Mouse (Mus musculus): ENCODE measurements around the gene Ccnd2. TPM values are rescaled to one million over a fixed set of nuclear protein-coding genes. Genes with fewer than 3 reads are reported as not detected.
A peak's percentile ranks its signal among the peaks of the same experiment; 100 is the strongest.

Gene Ccnd2
- polyA plus RNA-seq, 1 experiment from 2014 or later, result 500 TPM

- no peak overlapping the region for H3K9ac ChIP-seq (ENCODE audit: low read length)
- no peak overlapping the region for H3K27ac ChIP-seq (ENCODE audit: low read length)
- 89% methylated on average over 6 of the region's 6 CpGs for WGBS
- no peak for ATAC-seq (ENCODE audit: low read depth)
- peaks cover 2% of the 10 kb centered on the region; the same call in 1 of the 2 replicates for H3K4me1 ChIP-seq (replicated peaks; ENCODE audit: control insufficient read depth, insufficient read depth, low read length)
- H3K4me2 ChIP-seq (ENCODE audit: low read depth, low read length), result no peak overlapping the region
- H3K36me3 ChIP-seq (ENCODE audit: control insufficient read depth, insufficient read depth, low read length), result no peaks in the 10 kb centered on the region
- H3K9me3 ChIP-seq (ENCODE audit: control insufficient read depth, low read length), result no peaks in the 10 kb centered on the region
- no peaks in the 10 kb centered on the region for H3K27me3 ChIP-seq (ENCODE audit: control insufficient read depth, insufficient read depth, low read depth, low read length)
- no peak overlapping the region for H3K4me3 ChIP-seq (ENCODE audit: low read length)
Observed at GRCm38 (mm10) chr6:127103506-127104275, 48.3 kb downstream of the Ccnd2 start.

GRCm38 (mm10) chr6:127094565-127094964, 57.4 kb downstream of the Ccnd2 start:
- Histone ChIP-seq H3K4me1 (replicated peaks; ENCODE audit: control insufficient read depth, insufficient read depth, low read length) (no peaks in the 10 kb centered on the region), H3K27ac (ENCODE audit: low read length) (no peak overlapping the region), H3K4me3 (ENCODE audit: low read length) (no peak overlapping the region), H3K9me3 (ENCODE audit: control insufficient read depth, low read length) (no peaks in the 10 kb centered on the region), H3K36me3 (ENCODE audit: control insufficient read depth, insufficient read depth, low read length) (no peaks in the 10 kb centered on the region), H3K9ac (ENCODE audit: low read length) (no peak overlapping the region), H3K4me2 (ENCODE audit: low read depth, low read length) (no peak overlapping the region), H3K27me3 (ENCODE audit: control insufficient read depth, insufficient read depth, low read depth, low read length) (no peaks in the 10 kb centered on the region)
- WGBS, result 58% methylated on average over 7 of the region's 7 CpGs
- ATAC-seq (ENCODE audit: low read depth), result no peak

GRCm38 (mm10) chr6:127086739-127087138, 65.3 kb downstream of the Ccnd2 start:
- Histone ChIP-seq H3K4me2 (ENCODE audit: low read depth, low read length) (no peak overlapping the region), H3K4me3 (ENCODE audit: low read length) (no peak overlapping the region), H3K27ac (ENCODE audit: low read length) (no peak overlapping the region), H3K9me3 (ENCODE audit: control insufficient read depth, low read length) (no peaks in the 10 kb centered on the region), H3K27me3 (ENCODE audit: control insufficient read depth, insufficient read depth, low read depth, low read length) (no peaks in the 10 kb centered on the region; the same call in 1 of the 2 replicates), H3K9ac (ENCODE audit: low read length) (no peak overlapping the region), H3K4me1 (replicated peaks; ENCODE audit: control insufficient read depth, insufficient read depth, low read length) (no peaks in the 10 kb centered on the region), H3K36me3 (ENCODE audit: control insufficient read depth, insufficient read depth, low read length) (no peaks in the 10 kb centered on the region)
- WGBS, result 44% methylated on average over 4 of the region's 4 CpGs
- no peak for ATAC-seq (ENCODE audit: low read depth)

- Histone ChIP-seq H3K4me3 (ENCODE audit: low read length) (no peak overlapping the region), H3K9ac (ENCODE audit: low read length) (no peak overlapping the region), H3K27ac (ENCODE audit: low read length) (no peak overlapping the region), H3K36me3 (ENCODE audit: control insufficient read depth, insufficient read depth, low read length) (no peaks in the 10 kb centered on the region), H3K4me2 (ENCODE audit: low read depth, low read length) (no peak overlapping the region), H3K27me3 (ENCODE audit: control insufficient read depth, insufficient read depth, low read depth, low read length) (peaks cover 18% of the 10 kb centered on the region), H3K9me3 (ENCODE audit: control insufficient read depth, low read length) (no peaks in the 10 kb centered on the region), H3K4me1 (replicated peaks; ENCODE audit: control insufficient read depth, insufficient read depth, low read length) (0 out of 2 replicates have a peak, but pooled peaks cover 3% of the 10 kb centered on the region)
- WGBS, result 58% methylated on average over 6 of the region's 6 CpGs
- no peak for ATAC-seq (ENCODE audit: low read depth)
Observed at GRCm38 (mm10) chr6:127081820-127082219, 70.2 kb downstream of the Ccnd2 start.

- peak overlapping the region; percentile 94 for H3K4me2 ChIP-seq (ENCODE audit: low read depth, low read length)
- peaks cover 18% of the 10 kb centered on the region for H3K27me3 ChIP-seq (ENCODE audit: control insufficient read depth, insufficient read depth, low read depth, low read length)
- no peaks in the 10 kb centered on the region for H3K9me3 ChIP-seq (ENCODE audit: control insufficient read depth, low read length)
- H3K27ac ChIP-seq (ENCODE audit: low read length), result no peak overlapping the region
- H3K36me3 ChIP-seq (ENCODE audit: control insufficient read depth, insufficient read depth, low read length), result no peaks in the 10 kb centered on the region
- peak; percentile 84 for ATAC-seq (ENCODE audit: low read depth)
- peak overlapping the region; percentile 55 for H3K4me3 ChIP-seq (ENCODE audit: low read length)
- H3K4me1 ChIP-seq (replicated peaks; ENCODE audit: control insufficient read depth, insufficient read depth, low read length), result 0 out of 2 replicates have a peak, but pooled peaks cover 3% of the 10 kb centered on the region
- under 1% methylated on average over 59 of the region's 59 CpGs for WGBS
- H3K9ac ChIP-seq (ENCODE audit: low read length), result peak overlapping the region; percentile 59
Observed at GRCm38 (mm10) chr6:127079867-127080731, 71.9 kb downstream of the Ccnd2 start.

Other genes starting within 250 kb of the Ccnd2 start
- 0.19 and 0.21 TPM in 2 replicates for gene Dyrk4, start 230.4 kb downstream of the Ccnd2 start, polyA plus RNA-seq (2015; fragmentation: Nextera tagmentation; extraction: Ambion mirVana)
- gene Rad51ap1, start 212.6 kb downstream of the Ccnd2 start, polyA plus RNA-seq (2015; fragmentation: Nextera tagmentation; extraction: Ambion mirVana), result 61.1 and 64.9 TPM in 2 replicates
- 19.4 and 20.1 TPM in 2 replicates for gene D6Wsu163e, start 212.2 kb downstream of the Ccnd2 start, polyA plus RNA-seq (2015; fragmentation: Nextera tagmentation; extraction: Ambion mirVana)
- 0.04 and 0.09 TPM in 2 replicates for gene Fgf6, start 136.6 kb downstream of the Ccnd2 start, polyA plus RNA-seq (2015; fragmentation: Nextera tagmentation; extraction: Ambion mirVana)
- not detected in 2 replicates for gene Fgf23, start 79.3 kb downstream of the Ccnd2 start, polyA plus RNA-seq (2015; fragmentation: Nextera tagmentation; extraction: Ambion mirVana)
- gene Tigar, start 42.6 kb downstream of the Ccnd2 start, polyA plus RNA-seq (2015; fragmentation: Nextera tagmentation; extraction: Ambion mirVana), result 2.5 and 2.8 TPM in 2 replicates